Mouse (Mus musculus): ENCODE results near the gene Exoc2. TPM values are rescaled to one million over a fixed set of nuclear protein-coding genes. Genes with fewer than 3 reads are reported as not detected.

Gene Exoc2
- polyA plus RNA-seq (2012; rRNA removed) = 9.1 and 10.2 TPM in 2 replicates

GRCm38 (mm10) chr13:30973501-30974246 lies at the start of gene Exoc2, which contains the start of gene Gm5447:
Gene Exoc2 (minus strand): TSS chr13:30974093.
Gene Gm5447 (plus strand): TSS chr13:30974204.
- TF ChIP-seq POLR2A (IDR thresholded peaks at IDR 0.05; ENCODE audit: low read depth, low read length) (peak; percentile 47), CTCF (conservative IDR thresholded peaks at IDR 0.05; ENCODE audit: insufficient read depth, insufficient read length, low read depth, low read length) (no peak)
- Histone ChIP-seq H3K4me3 (ENCODE audit: insufficient read depth, low read depth, low read length) (peak within 1 kb of the TSS; percentile 94), H3K36me3 (ENCODE audit: control insufficient read depth, insufficient read depth, low read length) (no peaks in the 10 kb centered on the region), H3K4me1 (ENCODE audit: control insufficient read depth, insufficient read depth, low read length) (no peaks in the 10 kb centered on the region), H3K27ac (ENCODE audit: insufficient read depth, low read depth, low read length) (peak within 1 kb of the TSS; percentile 64), H3K27me3 (replicated peaks; ENCODE audit: control insufficient read depth, insufficient read depth, low read length) (no peaks in the 10 kb centered on the region)
- WGBS = under 1% methylated on average over 54 of the region's 54 CpGs
- DNase-seq = peak; percentile 91

DNA sequence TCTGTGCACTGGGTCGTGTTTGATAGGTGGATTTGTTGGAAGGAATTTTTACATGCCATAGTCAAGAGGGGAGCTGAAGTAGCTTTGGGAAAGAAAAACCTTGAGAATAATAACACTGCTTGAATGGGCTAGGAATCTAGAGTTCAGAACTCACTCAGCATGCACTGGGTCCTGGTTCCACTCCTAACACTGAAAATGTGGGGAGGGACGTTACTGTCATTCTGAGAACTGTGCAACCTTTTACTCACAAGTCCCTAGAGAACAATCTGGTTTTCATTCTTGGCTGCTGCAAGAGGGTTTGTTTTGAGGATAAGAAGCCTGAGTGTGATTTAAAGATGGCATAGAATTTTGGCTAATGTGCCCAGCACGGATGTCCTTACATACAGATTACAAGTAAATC lies 49.8 kb upstream of the Exoc2 start:
- Histone ChIP-seq H3K27me3 (replicated peaks; ENCODE audit: control insufficient read depth, insufficient read depth, low read length) (no peaks in the 10 kb centered on the region; the same call in 1 of the 2 replicates), H3K27ac (ENCODE audit: insufficient read depth, low read depth, low read length) (no peak overlapping the region), H3K4me1 (ENCODE audit: control insufficient read depth, insufficient read depth, low read length) (no peaks in the 10 kb centered on the region), H3K4me3 (ENCODE audit: insufficient read depth, low read depth, low read length) (no peak overlapping the region), H3K36me3 (ENCODE audit: control insufficient read depth, insufficient read depth, low read length) (no peaks in the 10 kb centered on the region)
- 77% methylated on average over 3 of the region's 3 CpGs for WGBS
- TF ChIP-seq CTCF (conservative IDR thresholded peaks at IDR 0.05; ENCODE audit: insufficient read depth, insufficient read length, low read depth, low read length) = no peak
- TF ChIP-seq POLR2A (IDR thresholded peaks at IDR 0.05; ENCODE audit: low read depth, low read length) = no peak
- no peak for DNase-seq

DNA sequence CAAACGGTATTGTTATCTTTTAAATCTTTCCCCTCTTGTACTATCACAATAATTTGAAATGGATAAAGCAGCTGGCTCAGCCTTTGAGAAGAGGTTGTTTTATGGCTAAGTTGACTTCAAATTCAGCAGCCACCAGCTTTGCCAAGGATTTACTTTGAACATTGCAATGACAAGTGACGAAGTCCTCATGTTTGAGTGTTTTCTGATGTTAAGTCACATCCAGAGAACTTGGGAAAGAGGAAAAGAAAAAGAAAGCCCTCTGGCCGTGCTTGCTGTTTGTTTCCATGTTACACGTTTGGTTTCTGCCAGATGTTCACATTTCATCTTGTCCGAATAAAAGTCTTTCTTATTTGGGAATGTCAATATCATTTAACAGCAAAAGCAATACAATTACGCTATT lies 48.0 kb upstream of the Exoc2 start:
- 45% methylated on average over 6 of the region's 6 CpGs for WGBS

DNA sequence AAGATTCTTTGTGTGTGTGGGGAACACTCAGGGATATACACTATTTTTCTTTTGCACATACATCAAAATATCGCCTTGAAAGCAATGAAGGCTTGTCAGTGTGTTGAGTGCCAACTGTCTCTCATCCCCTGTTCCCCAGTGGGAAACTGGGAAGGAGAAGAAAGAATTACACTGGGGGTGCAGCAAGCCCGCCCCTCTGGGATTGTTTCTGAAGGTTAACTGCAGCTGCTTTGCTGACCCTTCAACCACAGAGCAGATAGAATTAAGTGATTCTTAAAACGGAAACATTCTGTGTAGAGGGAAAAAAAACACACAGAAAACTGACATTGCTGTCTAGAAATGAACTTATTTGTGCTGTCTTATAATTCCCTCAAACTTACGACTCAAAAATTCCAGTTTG lies 47.6 kb upstream of the Exoc2 start:
- Histone ChIP-seq H3K27ac (ENCODE audit: insufficient read depth, low read depth, low read length) (no peak overlapping the region), H3K27me3 (replicated peaks; ENCODE audit: control insufficient read depth, insufficient read depth, low read length) (no peaks in the 10 kb centered on the region; the same call in 1 of the 2 replicates), H3K4me1 (ENCODE audit: control insufficient read depth, insufficient read depth, low read length) (no peaks in the 10 kb centered on the region), H3K36me3 (ENCODE audit: control insufficient read depth, insufficient read depth, low read length) (no peaks in the 10 kb centered on the region), H3K4me3 (ENCODE audit: insufficient read depth, low read depth, low read length) (no peak overlapping the region)
- TF ChIP-seq POLR2A (IDR thresholded peaks at IDR 0.05; ENCODE audit: low read depth, low read length) (no peak), CTCF (conservative IDR thresholded peaks at IDR 0.05; ENCODE audit: insufficient read depth, insufficient read length, low read depth, low read length) (no peak)
- DNase-seq = no peak
- WGBS = 44% methylated on average over 4 of the region's 4 CpGs

More for the DNA sequence above, 48.0 kb upstream of the Exoc2 start:
- no peak overlapping the region for H3K27ac ChIP-seq (ENCODE audit: insufficient read depth, low read depth, low read length)
- no peaks in the 10 kb centered on the region for H3K4me1 ChIP-seq (ENCODE audit: control insufficient read depth, insufficient read depth, low read length)
- no peaks in the 10 kb centered on the region; the same call in 1 of the 2 replicates for H3K27me3 ChIP-seq (replicated peaks; ENCODE audit: control insufficient read depth, insufficient read depth, low read length)
- H3K4me3 ChIP-seq (ENCODE audit: insufficient read depth, low read depth, low read length) = no peak overlapping the region
- TF ChIP-seq POLR2A (IDR thresholded peaks at IDR 0.05; ENCODE audit: low read depth, low read length) = no peak
- no peak for TF ChIP-seq CTCF (conservative IDR thresholded peaks at IDR 0.05; ENCODE audit: insufficient read depth, insufficient read length, low read depth, low read length)
- DNase-seq = no peak
- no peaks in the 10 kb centered on the region for H3K36me3 ChIP-seq (ENCODE audit: control insufficient read depth, insufficient read depth, low read length)

DNA sequence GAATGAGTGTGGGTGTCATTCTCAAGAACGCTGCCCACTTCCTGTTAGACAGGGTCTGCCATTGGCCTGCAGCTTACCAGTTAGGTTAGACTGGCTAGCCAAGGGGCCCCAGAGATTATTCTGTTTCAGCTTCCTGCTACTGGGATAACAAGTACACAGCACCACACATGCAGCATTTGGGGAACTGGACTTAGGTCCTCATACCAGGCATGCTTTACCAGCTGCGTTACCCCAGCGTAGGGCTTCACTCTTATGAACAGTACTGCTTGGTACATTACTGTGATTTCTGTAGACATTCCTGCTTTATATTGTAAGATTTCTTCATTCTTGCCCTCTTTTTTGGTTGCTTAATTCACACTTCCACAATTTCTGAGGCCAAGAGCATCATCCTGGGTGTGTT lies 43.7 kb upstream of the Exoc2 start:
- no peaks in the 10 kb centered on the region; the same call in 1 of the 2 replicates for H3K27me3 ChIP-seq (replicated peaks; ENCODE audit: control insufficient read depth, insufficient read depth, low read length)
- H3K4me3 ChIP-seq (ENCODE audit: insufficient read depth, low read depth, low read length) = no peak overlapping the region
- no peaks in the 10 kb centered on the region for H3K4me1 ChIP-seq (ENCODE audit: control insufficient read depth, insufficient read depth, low read length)
- 89% methylated on average over 3 of the region's 3 CpGs for WGBS
- H3K27ac ChIP-seq (ENCODE audit: insufficient read depth, low read depth, low read length) = no peak overlapping the region
- no peak for DNase-seq
- H3K36me3 ChIP-seq (ENCODE audit: control insufficient read depth, insufficient read depth, low read length) = no peaks in the 10 kb centered on the region
- TF ChIP-seq POLR2A (IDR thresholded peaks at IDR 0.05; ENCODE audit: low read depth, low read length) (no peak), CTCF (conservative IDR thresholded peaks at IDR 0.05; ENCODE audit: insufficient read depth, insufficient read length, low read depth, low read length) (no peak)

DNA sequence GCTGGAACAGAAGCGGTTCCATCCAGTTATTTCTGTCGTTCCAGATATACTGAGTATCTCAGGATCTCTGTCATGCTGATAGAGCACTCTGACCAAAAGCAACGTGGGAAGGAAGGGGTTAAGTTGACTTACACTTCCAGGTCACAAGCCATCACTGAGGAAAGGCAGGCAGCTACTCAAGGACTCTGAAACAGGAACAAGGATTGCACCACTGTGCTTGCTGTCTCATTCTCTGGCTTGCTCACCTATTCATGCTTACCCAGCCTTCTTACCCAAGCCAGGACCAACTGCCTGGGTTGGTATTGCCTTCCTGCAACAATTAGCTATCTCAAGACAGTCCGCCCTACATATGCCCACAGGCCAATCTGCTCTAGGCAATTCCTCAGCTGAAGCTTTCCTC lies 31.1 kb upstream of the Exoc2 start:
- WGBS = 56% methylated on average over 4 of the region's 4 CpGs
- TF ChIP-seq POLR2A (IDR thresholded peaks at IDR 0.05; ENCODE audit: low read depth, low read length) = no peak
- TF ChIP-seq CTCF (conservative IDR thresholded peaks at IDR 0.05; ENCODE audit: insufficient read depth, insufficient read length, low read depth, low read length) = no peak
- H3K36me3 ChIP-seq (ENCODE audit: control insufficient read depth, insufficient read depth, low read length) = no peaks in the 10 kb centered on the region
- DNase-seq = no peak
- no peaks in the 10 kb centered on the region for H3K27me3 ChIP-seq (replicated peaks; ENCODE audit: control insufficient read depth, insufficient read depth, low read length)
- no peak overlapping the region for H3K4me3 ChIP-seq (ENCODE audit: insufficient read depth, low read depth, low read length)
- no peak overlapping the region for H3K27ac ChIP-seq (ENCODE audit: insufficient read depth, low read depth, low read length)
- H3K4me1 ChIP-seq (ENCODE audit: control insufficient read depth, insufficient read depth, low read length) = no peaks in the 10 kb centered on the region

GRCm38 (mm10) chr13:31004458-31004857 lies 30.6 kb upstream of the Exoc2 start:
- DNase-seq = no peak
- TF ChIP-seq CTCF (conservative IDR thresholded peaks at IDR 0.05; ENCODE audit: insufficient read depth, insufficient read length, low read depth, low read length) = no peak
- TF ChIP-seq POLR2A (IDR thresholded peaks at IDR 0.05; ENCODE audit: low read depth, low read length) = no peak
- H3K4me3 ChIP-seq (ENCODE audit: insufficient read depth, low read depth, low read length) = no peak overlapping the region; the same call in 1 of the 2 replicates
- 36% methylated on average over 12 of the region's 12 CpGs for WGBS
- no peaks in the 10 kb centered on the region for H3K27me3 ChIP-seq (replicated peaks; ENCODE audit: control insufficient read depth, insufficient read depth, low read length)
- no peaks in the 10 kb centered on the region for H3K4me1 ChIP-seq (ENCODE audit: control insufficient read depth, insufficient read depth, low read length)
- no peak overlapping the region for H3K27ac ChIP-seq (ENCODE audit: insufficient read depth, low read depth, low read length)
- no peaks in the 10 kb centered on the region for H3K36me3 ChIP-seq (ENCODE audit: control insufficient read depth, insufficient read depth, low read length)

All from kidney, adult 2 months (tissue).